In genomic region chr2:169730551-169730996, GRCm38 (mm10) we compare ENCODE assay signal across 15 mouse cellular contexts.
DNase-seq lines count a peak whose midpoint lies in the region; ATAC-seq and TF ChIP-seq lines count a peak whose summit lies in the region.
"Had no signal": no experiment of that assay in that cellular context is flagged by ENCODE, and none has a peak within 500 bp of the region (broad histone marks: within the 10 kb centered on the region; RNA-seq: fewer than 3 reads in every experiment).

No protein-coding gene starts in this region.

- TF ChIP-seq EP300 in heart, adult 2 months (IDR thresholded peaks at IDR 0.05; ENCODE audit: insufficient read depth, low read depth, low read length) = peak; percentile 47; the same call in 1 of the 2 replicates

- 18% methylated on average over 7 of the region's 7 CpGs for WGBS in heart, adult 2 months

- no peak overlapping the region for H3K4me3 ChIP-seq in heart, adult 2 months
- H3K4me3 ChIP-seq: embryonic facial prominence, embryonic 12.5 days; forebrain, embryonic 15.5 days; hindbrain, embryonic 15.5 days; layer of hippocampus, adult 2 months; neural tube, embryonic 13.5 days had no signal

- H3K79me2 ChIP-seq in heart, adult 2 months (replicated peaks; ENCODE audit: control insufficient read depth, insufficient read depth, low read length) = no peaks in the 10 kb centered on the region; the same call in 1 of the 2 replicates

- no peak overlapping the region for H3K9ac ChIP-seq in heart, adult 2 months (ENCODE audit: low read depth, low read length)
- H3K9ac ChIP-seq: embryonic facial prominence, embryonic 12.5 days; forebrain, embryonic 15.5 days; hindbrain, embryonic 15.5 days; neural tube, embryonic 13.5 days had no signal

- H3K36me3 ChIP-seq in heart, adult 2 months (ENCODE audit: control insufficient read depth, insufficient read depth, low read length) = no peaks in the 10 kb centered on the region; the same call in 1 of the 2 replicates
- H3K36me3 ChIP-seq: embryonic facial prominence, embryonic 12.5 days; forebrain, embryonic 15.5 days; hindbrain, embryonic 15.5 days; neural tube, embryonic 13.5 days had no signal

- DNase-seq in ovary, adult 18-20 months (ENCODE audit: low spot score) = peak; percentile 56
- DNase-seq in ovary, postnatal 10 days (ENCODE audit: low spot score) = no peak
- DNase-seq in adrenal gland, postnatal 25 days = peak; percentile 51
- DNase-seq in heart, adult 2 months = peak; percentile 52 to 70
- no peak for DNase-seq in frontal cortex, postnatal 25 days (ENCODE audit: low spot score in 2 of 2)
- DNase-seq in c-Kit-positive CD71-positive TER-119-positive erythroid progenitor cells, embryonic 14.5 days (ENCODE audit: low spot score) = no peak
- DNase-seq in cerebellum, adult 18-20 months = no peak
- DNase-seq: cerebellum, adult 9-11 months; thymus, adult 18-20 months had no signal

- intact Hi-C loops in heart, adult 2 months (cut with DNase I) = loop anchor here (2.0 kb wide), 1 partner anchor 14 kb away; no protein-coding TSS in a partner anchor

- H3K27me3 ChIP-seq in heart, adult 2 months (ENCODE audit: control insufficient read depth, insufficient read depth, low read length) = no peaks in the 10 kb centered on the region
- H3K27me3 ChIP-seq: embryonic facial prominence, embryonic 12.5 days; forebrain, embryonic 15.5 days; hindbrain, embryonic 15.5 days; neural tube, embryonic 13.5 days had no signal

- ATAC-seq in megakaryocyte progenitor cell, adult 5-6 weeks (replicated peaks; ENCODE audit: poor library complexity) = peak; percentile 57
- ATAC-seq: forebrain, embryonic 15.5 days had no signal

- TF ChIP-seq POLR2A in heart, adult 2 months (IDR thresholded peaks at IDR 0.05; ENCODE audit: insufficient read depth, low read depth, low read length) = no peak

- peak overlapping the region; percentile 20 for H3K27ac ChIP-seq in heart, adult 2 months
- H3K27ac ChIP-seq: embryonic facial prominence, embryonic 12.5 days; forebrain, embryonic 15.5 days; hindbrain, embryonic 15.5 days; layer of hippocampus, adult 2 months; neural tube, embryonic 13.5 days had no signal

- TF ChIP-seq CTCF in heart, adult 2 months (IDR thresholded peaks at IDR 0.05) = no peak

- peaks cover 30% of the 10 kb centered on the region for H3K4me1 ChIP-seq in heart, adult 2 months (ENCODE audit: control insufficient read depth, insufficient read depth, low read length)
- H3K4me1 ChIP-seq: embryonic facial prominence, embryonic 12.5 days had no signal

Comparison
In these comparisons a context has a peak if more than half of its experiments do, and no peak if none do; other contexts are left out.
1. DNase-seq: peak in ovary, adult 18-20 months (single experiment), adrenal gland, postnatal 25 days (single experiment) and heart, adult 2 months (2 of 2); none in ovary, postnatal 10 days (single experiment), frontal cortex, postnatal 25 days (0 of 2), c-Kit-positive CD71-positive TER-119-positive erythroid progenitor cells, embryonic 14.5 days (single experiment) and cerebellum, adult 18-20 months (0 of 2).